Mouse (Mus musculus): ENCODE data around the gene Sohlh2.

The Sohlh2 gene

DNA sequence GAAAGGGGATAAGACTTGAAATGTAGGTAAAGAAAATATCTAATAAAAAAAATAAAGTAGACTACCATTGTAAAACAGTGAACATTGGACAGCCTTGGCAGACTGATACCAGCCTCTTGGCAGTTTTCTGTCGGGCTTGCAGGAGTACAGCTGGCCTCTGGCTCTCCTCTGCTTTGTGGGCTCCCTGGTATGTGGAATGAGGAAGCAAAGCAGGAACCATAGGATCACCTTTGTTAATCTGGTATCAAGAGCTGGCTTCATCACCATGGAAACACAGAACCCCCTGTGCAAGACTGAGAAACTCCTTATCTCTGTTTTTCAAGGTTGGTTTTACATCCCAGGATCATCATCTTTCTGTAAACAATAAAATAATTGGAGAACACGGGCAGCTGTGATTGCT, 30.4 kb downstream of the Sohlh2 start:
- DNase-seq = no peak

DNA sequence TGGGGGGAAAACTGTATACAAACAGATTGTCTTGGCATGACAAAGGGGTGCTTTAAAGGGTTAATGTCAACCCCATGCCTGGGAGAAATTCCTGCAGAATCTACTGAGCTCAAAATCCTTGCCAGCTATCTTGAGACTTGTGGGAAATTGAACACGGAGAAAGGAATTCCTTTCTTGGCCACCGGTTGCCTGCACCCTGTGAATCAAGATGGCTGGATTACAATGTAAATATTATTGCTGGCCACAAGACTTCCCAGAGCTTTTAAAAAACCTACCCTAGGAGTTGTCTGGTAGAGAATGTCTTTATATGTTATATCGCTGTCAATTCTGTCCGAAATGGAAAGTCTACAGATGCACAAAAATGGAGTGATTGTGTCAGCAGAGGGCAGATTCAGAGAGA, 32.0 kb downstream of the Sohlh2 start:
- DNase-seq = no peak

- no peak for DNase-seq
Observed at GRCm38 (mm10) chr3:55214413-55214812, 32.6 kb downstream of the Sohlh2 start.

GRCm38 (mm10) chr3:55222502-55222901, 40.7 kb downstream of the Sohlh2 start:
- DNase-seq = no peak

DNA sequence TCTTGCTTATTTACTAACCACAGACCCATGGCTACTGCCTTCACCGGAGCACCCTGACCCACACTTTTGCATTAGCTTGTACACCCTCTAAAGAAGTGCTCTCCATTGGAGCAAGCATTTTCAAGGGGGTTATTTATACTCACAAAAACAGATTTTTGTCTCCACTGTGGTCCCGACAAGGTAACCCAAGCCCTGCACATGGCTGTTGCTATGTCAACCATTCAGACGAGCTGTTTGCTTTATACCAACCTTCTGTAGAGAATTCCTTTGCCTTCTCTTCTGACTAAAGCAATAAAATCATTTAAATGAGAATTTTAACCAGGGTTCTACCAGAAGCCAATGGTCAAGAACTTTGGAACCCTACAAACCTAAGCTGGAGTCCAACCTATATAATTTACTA, 42.0 kb downstream of the Sohlh2 start:
- DNase-seq = no peak

DNA sequence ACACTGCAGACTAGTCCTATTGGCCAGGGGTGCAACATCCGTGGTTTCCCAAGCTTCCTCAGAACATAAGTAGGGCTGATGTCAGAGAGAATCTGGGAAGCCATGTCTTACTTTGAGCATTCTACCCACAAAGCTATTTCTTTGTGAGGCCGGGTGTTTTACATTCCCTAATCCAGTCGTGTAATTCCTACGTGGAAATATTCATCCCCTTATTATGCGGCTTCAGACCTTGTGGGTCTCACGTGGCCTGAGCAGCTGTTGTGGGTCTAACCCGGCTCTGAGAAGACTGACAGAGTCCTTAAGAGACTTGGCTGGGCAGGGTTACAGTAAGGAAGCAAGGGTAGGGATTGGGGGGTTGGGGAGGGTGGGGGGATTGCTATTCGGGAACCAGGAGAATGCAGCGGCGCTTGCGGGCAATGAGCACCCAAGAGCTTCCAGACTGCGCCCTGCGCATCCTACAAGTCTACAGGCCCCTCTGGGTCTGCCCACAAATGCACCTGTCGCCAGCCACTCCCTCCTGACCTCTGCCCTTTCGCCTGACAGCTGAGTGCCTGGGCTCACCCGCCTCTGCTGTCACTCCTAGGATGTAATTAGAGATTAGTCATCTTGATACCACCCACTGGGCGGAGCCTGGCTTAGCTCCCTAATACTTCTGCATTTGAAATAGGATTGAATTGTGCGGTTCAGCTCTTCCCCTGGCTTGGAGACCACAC, 44.8 kb downstream of the Sohlh2 start:
- no peak for DNase-seq

- DNase-seq = no peak
Observed at GRCm38 (mm10) chr3:55227214-55227581, 45.4 kb downstream of the Sohlh2 start.

DNA sequence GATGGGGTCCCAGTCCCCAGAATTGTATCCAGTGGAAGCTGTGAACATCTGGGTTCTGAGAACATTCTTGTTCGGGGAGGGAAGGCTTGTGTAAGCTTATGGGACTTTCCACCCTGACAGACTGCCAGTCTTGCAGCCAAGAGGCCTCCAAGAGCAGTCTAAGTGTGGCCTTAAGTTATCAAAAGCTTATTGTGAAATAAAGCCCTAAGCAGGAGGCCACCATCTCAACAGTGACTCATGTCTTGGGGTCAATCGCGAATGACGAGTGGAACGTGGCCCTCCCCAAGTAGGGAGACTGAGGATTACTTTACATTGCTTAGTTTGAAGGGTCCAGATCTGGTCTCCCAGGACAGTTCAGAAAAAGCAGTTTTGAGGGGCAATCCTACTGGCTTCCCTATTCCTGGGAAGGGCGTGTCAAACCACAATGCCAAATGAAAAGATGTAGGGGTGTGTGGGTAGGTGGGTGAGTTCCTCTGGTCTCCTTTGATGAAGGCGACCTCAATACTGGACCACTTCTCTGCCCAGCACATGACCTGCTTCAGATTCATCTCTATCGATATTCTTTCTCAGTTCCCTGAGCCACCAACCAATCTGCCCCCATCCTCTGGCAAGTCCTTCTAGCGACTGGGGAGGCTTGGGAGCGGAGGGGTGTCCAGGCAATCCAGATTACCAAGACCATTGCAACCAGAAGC, 60.0 kb downstream of the Sohlh2 start, which contains the start of gene Dclk1:
Gene Dclk1 (plus strand): TSS at position 635 of the 692 bp plus-strand sequence.
- no peak for DNase-seq

- peak; percentile 34 for DNase-seq
Observed at GRCm38 (mm10) chr3:55242422-55243055, 60.7 kb downstream of the Sohlh2 start.

DNA sequence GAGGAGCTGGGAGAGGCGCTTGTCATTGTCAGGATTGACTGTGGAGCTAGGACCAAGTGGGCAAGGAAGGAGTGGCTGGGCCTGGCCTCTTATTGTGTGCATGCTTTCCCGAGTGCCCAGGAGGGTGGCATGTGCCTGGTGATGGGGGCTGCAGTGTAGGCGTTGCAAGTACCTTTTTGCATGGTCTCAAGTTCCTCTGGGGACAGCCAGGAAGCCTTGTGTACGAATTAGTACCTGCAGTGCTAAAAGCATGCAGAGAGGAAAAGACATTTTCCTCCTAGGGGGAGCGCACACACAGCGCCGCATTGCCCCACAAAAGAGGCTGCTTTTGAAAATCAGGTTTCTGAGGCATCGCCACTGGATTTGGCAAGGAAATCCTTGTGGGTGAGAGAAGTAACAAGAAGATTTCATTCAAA, 61.2 kb downstream of the Sohlh2 start:
- DNase-seq = no peak

DNA sequence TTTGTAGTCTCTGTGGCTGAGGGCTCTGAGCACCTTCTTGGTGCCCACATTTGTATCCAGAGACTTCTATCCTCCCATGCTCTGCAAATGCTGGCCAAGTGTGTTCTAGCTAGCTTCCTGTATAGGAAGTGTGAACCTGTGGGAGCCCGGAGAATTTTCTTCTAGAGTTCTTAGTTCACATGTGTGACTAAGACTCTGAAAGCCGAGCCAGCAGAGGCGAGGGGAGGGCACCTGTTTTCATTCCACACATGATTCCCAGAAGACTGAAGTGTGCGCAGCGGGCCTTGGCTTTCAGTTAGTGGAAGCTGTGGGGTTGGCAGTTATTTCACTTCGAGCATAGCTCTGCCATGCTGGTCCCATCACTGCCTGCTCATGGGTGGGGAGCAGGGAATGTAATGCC, 62.3 kb downstream of the Sohlh2 start:
- DNase-seq = no peak

DNA sequence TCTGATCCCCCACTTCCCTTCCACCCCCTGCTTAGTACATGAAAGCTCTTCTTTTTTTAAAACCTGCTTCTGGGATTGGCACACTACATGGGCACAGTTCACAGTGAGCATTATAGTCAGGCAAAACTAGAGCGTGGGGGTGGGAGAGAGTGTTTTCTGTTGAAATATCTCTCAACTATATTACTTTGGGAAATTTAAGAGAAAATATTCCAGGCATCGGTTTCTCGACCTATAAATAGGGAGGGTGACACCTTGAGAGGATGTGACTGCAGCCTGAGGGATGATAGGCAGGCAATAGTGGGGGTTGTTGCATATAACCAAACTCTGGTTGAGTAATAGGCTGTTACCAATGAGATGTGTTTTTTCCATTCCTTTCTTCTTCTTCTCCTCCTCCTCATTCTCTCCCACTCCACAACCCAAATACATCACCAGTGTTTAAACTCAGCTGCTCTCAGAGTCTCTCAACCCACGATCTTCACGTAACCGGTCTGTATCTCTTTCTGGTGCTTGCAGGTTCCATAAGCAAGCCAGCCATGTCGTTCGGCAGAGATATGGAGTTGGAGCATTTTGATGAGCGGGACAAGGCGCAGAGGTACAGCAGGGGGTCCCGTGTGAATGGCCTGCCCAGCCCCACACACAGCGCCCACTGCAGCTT, 64.9 kb downstream of the Sohlh2 start:
- DNase-seq = no peak

- DNase-seq = no peak
Observed at GRCm38 (mm10) chr3:55248048-55248447, 66.2 kb downstream of the Sohlh2 start.

DNA sequence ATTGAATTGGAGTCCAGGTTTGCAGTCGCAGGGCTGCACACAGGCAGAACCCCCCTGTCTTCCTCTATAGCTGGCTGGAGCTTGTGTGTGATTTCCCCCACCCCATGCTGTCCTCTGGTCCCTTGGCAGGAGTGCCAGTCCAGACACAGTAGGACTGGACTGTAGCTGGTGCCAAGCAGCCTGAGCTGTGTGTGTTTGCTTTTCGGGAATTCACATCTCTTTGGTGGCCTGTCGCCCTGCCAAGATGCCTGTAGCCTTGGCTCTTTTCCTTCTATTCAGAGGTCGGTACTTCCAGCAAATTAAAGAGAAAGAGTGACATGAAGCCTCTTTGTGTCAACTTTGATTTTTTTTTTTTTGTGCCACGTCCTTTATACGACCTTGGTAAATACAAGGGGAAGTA, 66.7 kb downstream of the Sohlh2 start:
- DNase-seq = peak; percentile 67

DNA sequence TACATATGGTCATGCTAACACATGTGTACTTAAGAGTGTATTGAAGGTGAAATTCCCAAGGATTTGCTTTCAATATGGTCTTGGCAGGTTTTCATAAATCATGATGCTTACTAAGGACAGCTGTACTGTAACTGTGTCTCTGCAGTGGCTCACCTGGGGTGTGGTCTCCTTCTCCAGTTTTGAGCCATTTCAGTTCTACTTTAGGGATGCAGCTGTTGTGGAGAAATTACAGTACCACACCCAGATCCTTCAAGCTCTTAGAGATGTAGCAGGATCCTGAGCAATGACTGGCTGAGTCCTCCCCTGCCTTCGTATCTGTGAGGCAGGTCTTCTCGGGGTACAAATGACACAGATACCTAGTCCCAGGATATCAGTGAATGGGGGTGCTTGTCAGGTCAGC, 68.8 kb downstream of the Sohlh2 start:
- no peak for DNase-seq
